Mouse (Mus musculus) heart, adult 2 months (tissue): ENCODE data around the gene Btbd9.
"Not testable (repeated sequence)": the region's sequence is repeated elsewhere in the genome, so short reads cannot be mapped to it uniquely, and the experiment has no call there.

Source experiments
- CTCF ChIP-seq: fragments of 200-600 bp; IDR thresholded peaks from 2 replicates; pipeline ENCODE4 v1.8.1; 2022; ENCODE audit warnings: antibody characterized with exemption, mild to moderate bottlenecking, moderate library complexity
- EP300 ChIP-seq: fragments of 200-500 bp; IDR thresholded peaks from 2 replicates; pipeline ENCODE4 v1.6.1; 2011; ENCODE audit warnings: low read depth, low read length, control low read depth; ENCODE audit not compliant: insufficient read depth
- POLR2A ChIP-seq: fragments of 200-500 bp; IDR thresholded peaks from 2 replicates; pipeline ENCODE4 v1.6.1; 2011; ENCODE audit warnings: mild to moderate bottlenecking, low read depth, low read length, control low read depth; ENCODE audit not compliant: insufficient read depth

DNA sequence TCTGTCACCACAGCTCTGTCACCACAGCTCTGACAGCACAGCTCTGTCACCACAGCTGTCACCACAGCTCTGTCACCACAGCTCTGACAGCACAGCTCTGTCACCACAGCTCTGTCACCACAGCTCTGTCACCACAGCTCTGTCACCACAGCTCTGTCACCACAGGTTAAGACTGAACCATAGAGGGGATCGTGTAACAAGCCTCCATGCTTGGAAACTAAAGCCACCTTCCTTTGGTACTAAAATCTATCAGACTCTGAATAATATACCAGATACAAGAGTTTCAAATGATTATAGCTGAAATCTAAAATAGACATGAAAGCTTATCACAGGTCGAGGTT lies 57.1 kb downstream of the Btbd9 start:
- TF ChIP-seq POLR2A, CTCF, EP300: not testable (repeated sequence)
